ENCODE assay signal across 11 mouse cellular contexts in the genomic region with DNA sequence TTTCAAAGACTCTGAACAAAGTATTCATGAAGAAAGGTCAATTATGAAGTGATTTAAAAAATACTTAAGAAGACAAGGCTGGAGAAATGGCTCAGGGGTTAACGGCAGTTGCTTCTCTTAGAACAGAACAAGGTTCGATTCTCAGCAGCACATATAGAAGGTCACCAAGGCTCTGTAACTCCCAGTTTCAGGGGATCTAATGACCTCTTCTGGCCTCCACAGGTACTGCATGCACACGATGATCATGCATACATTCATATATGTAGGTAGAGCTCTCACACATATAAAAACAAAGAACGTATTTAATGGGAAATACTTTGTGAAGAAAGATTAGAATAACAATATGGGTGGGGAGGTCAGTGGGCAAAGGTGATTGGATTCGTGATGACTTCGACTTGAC. TPM values are rescaled to one million over a fixed set of nuclear protein-coding genes. Genes with fewer than 3 reads are reported as not detected.
DNase-seq lines count a peak whose midpoint lies in the region; ATAC-seq and TF ChIP-seq lines count a peak whose summit lies in the region.
"Had no signal": no experiment of that assay in that cellular context is flagged by ENCODE, and none has a peak within 500 bp of the region (broad histone marks: within the 10 kb centered on the region; RNA-seq: fewer than 3 reads in every experiment).

No protein-coding gene starts in this region.

- peak; percentile 49 for TF ChIP-seq CTCF in heart, postnatal 0 days (IDR thresholded peaks at IDR 0.05; ENCODE audit: low read depth)
- peak; percentile 53 for TF ChIP-seq CTCF in lung, embryonic 14.5 days (IDR thresholded peaks at IDR 0.05; ENCODE audit: low read depth)

- no peak for DNase-seq in heart, postnatal 0 days (ENCODE audit: low spot score)
- DNase-seq in heart, adult 11 months: no peak
- peak; percentile 28 for DNase-seq in ES-E14 (ENCODE audit: low read depth, low spot score)
- DNase-seq in embryo, embryonic 11 days: peak; percentile 42
- peak; percentile 62 for DNase-seq in lung, embryonic 14.5 days
- no peak for DNase-seq in adrenal gland, postnatal 4 days (ENCODE audit: low spot score in 2 of 2)
- DNase-seq: right cerebral cortex, postnatal 4 days had no signal

- no peaks in the 10 kb centered on the region for H3K9me3 ChIP-seq in heart, postnatal 0 days (replicated peaks; ENCODE audit: control insufficient read depth, low read length)
- H3K9me3 ChIP-seq in ES-E14 (ENCODE audit: control insufficient read depth, insufficient read depth, low read depth, low read length): no peaks in the 10 kb centered on the region
- H3K9me3 ChIP-seq in lung, embryonic 14.5 days (ENCODE audit: low read depth, low read length): no peaks in the 10 kb centered on the region
- no peaks in the 10 kb centered on the region for H3K9me3 ChIP-seq in midbrain, embryonic 15.5 days
- H3K9me3 ChIP-seq: embryonic facial prominence, embryonic 13.5 days had no signal

- TF ChIP-seq EP300 in heart, postnatal 0 days (IDR thresholded peaks at IDR 0.05; ENCODE audit: low read depth): no peak

- no peak overlapping the region for H3K4me2 ChIP-seq in heart, postnatal 0 days (ENCODE audit: low read depth, low read length)
- H3K4me2 ChIP-seq in lung, embryonic 14.5 days: no peak overlapping the region
- no peak overlapping the region for H3K4me2 ChIP-seq in midbrain, embryonic 15.5 days
- H3K4me2 ChIP-seq: embryonic facial prominence, embryonic 13.5 days had no signal

- no peak overlapping the region for H3K9ac ChIP-seq in heart, postnatal 0 days (replicated peaks; ENCODE audit: low read depth, low read length)
- H3K9ac ChIP-seq in ES-E14 (ENCODE audit: insufficient read depth, low read depth, low read length, poor library complexity, severe bottlenecking): no peak overlapping the region
- H3K9ac ChIP-seq in lung, embryonic 14.5 days: no peak overlapping the region
- no peak overlapping the region for H3K9ac ChIP-seq in midbrain, embryonic 15.5 days
- H3K9ac ChIP-seq: embryonic facial prominence, embryonic 13.5 days had no signal

- H3K36me3 ChIP-seq in heart, postnatal 0 days (replicated peaks; ENCODE audit: control insufficient read depth, insufficient read depth, low read length): 0 out of 2 replicates have a peak, but pooled peaks cover 11% of the 10 kb centered on the region
- peaks cover 7% of the 10 kb centered on the region for H3K36me3 ChIP-seq in ES-E14 (ENCODE audit: control insufficient read depth, insufficient read depth, low read length, poor library complexity, severe bottlenecking)
- peaks cover 41% of the 10 kb centered on the region for H3K36me3 ChIP-seq in lung, embryonic 14.5 days (ENCODE audit: insufficient read depth)
- H3K36me3 ChIP-seq in midbrain, embryonic 15.5 days (replicated peaks): no peaks in the 10 kb centered on the region; the same call in 1 of the 2 replicates

- H3K4me3 ChIP-seq in heart, postnatal 0 days (ENCODE audit: low read depth, low read length): no peak overlapping the region
- no peak overlapping the region for H3K4me3 ChIP-seq in ES-E14 (ENCODE audit: insufficient read depth in 1 of 2, low read depth in 1 of 2, low read length in 2 of 2, poor library complexity in 1 of 2, severe bottlenecking in 1 of 2)
- no peak overlapping the region for H3K4me3 ChIP-seq in lung, embryonic 14.5 days (ENCODE audit: low read depth, low read length)
- H3K4me3 ChIP-seq in midbrain, embryonic 15.5 days: no peak overlapping the region
- H3K4me3 ChIP-seq: embryonic facial prominence, embryonic 13.5 days had no signal

- peaks cover 13% of the 10 kb centered on the region; the same call in 1 of the 2 replicates for H3K4me1 ChIP-seq in heart, postnatal 0 days (ENCODE audit: control insufficient read depth, insufficient read depth)
- peaks cover 0 to 3% of the 10 kb centered on the region in 2 experiments; a peak in 1 of 4 replicates for H3K4me1 ChIP-seq in ES-E14 (ENCODE audit: control insufficient read depth in 2 of 2, insufficient read depth in 2 of 2, low read length in 2 of 2, poor library complexity in 1 of 2)
- H3K4me1 ChIP-seq in lung, embryonic 14.5 days (ENCODE audit: insufficient read depth): peaks cover 4% of the 10 kb centered on the region; the same call in 1 of the 2 replicates
- H3K4me1 ChIP-seq in midbrain, embryonic 15.5 days: no peaks in the 10 kb centered on the region
- H3K4me1 ChIP-seq: embryonic facial prominence, embryonic 13.5 days had no signal

- no peaks in the 10 kb centered on the region for H3K27me3 ChIP-seq in heart, postnatal 0 days (ENCODE audit: control insufficient read depth, insufficient read depth, low read length)
- no peaks in the 10 kb centered on the region for H3K27me3 ChIP-seq in lung, embryonic 14.5 days (ENCODE audit: insufficient read depth, low read length)
- H3K27me3 ChIP-seq in midbrain, embryonic 15.5 days (replicated peaks): no peaks in the 10 kb centered on the region
- H3K27me3 ChIP-seq: embryonic facial prominence, embryonic 13.5 days had no signal

- no peak for ATAC-seq in heart, postnatal 0 days (ENCODE audit: insufficient read depth, low read depth)
- ATAC-seq in lung, embryonic 14.5 days (ENCODE audit: insufficient read depth): no peak
- no peak for ATAC-seq in midbrain, embryonic 15.5 days (replicated peaks)
- no peak for ATAC-seq in erythroid progenitor cell, adult 5-6 weeks (replicated peaks; ENCODE audit: low FRiP score, poor library complexity, severe bottlenecking)

- 87% methylated on average over 6 of the region's 6 CpGs for WGBS in heart, postnatal 0 days
- WGBS in lung, embryonic 14.5 days: 82% methylated on average over 6 of the region's 6 CpGs
- WGBS in midbrain, embryonic 15.5 days: 93% methylated on average over 6 of the region's 6 CpGs

- H3K27ac ChIP-seq in heart, postnatal 0 days (ENCODE audit: low read depth): no peak overlapping the region
- H3K27ac ChIP-seq in ES-E14 (ENCODE audit: insufficient read depth, low read depth, low read length, poor library complexity, severe bottlenecking): no peak overlapping the region
- no peak overlapping the region for H3K27ac ChIP-seq in lung, embryonic 14.5 days (ENCODE audit: low read depth)
- no peak overlapping the region for H3K27ac ChIP-seq in midbrain, embryonic 15.5 days
- H3K27ac ChIP-seq: embryonic facial prominence, embryonic 13.5 days; macrophage had no signal

- in situ Hi-C loops in ES-E14 (cut with MboI; ENCODE audit: low sequenced_read_pairs in 2 of 2, unreplicated experiment in 2 of 2): no loop called here

TF ChIP-seq in ES-E14, 5 proteins besides CTCF, POLR2A, EP300 and RAD21:
- peak; percentile 24 for TF ChIP-seq ZC3H11A (IDR thresholded peaks at IDR 0.05; ENCODE audit: borderline replicate concordance, low read depth, low read length)
- TF ChIP-seq CHD2 (IDR thresholded peaks at IDR 0.05; ENCODE audit: low read depth, low read length): no peak

RNA-seq across cellular contexts. Expression of a gene that starts 56.5 kb away (rescaled TPM):
- 32.7 and 38.3 TPM in 2 replicates for total RNA-seq in heart, postnatal 0 days (2014; rRNA removed; ENCODE audit: low replicate concordance)
- polyA plus RNA-seq in heart, postnatal 0 days (2015; fragmentation: Nextera tagmentation; extraction: Ambion mirVana): 6.7 and 7.1 TPM in 2 replicates
- 59.2 and 105 TPM in 2 replicates for total RNA-seq in ES-E14 (2012; rRNA removed)
- polyA plus RNA-seq in lung, embryonic 14.5 days (2014; fragmentation: Nextera tagmentation; extraction: Ambion mirVana): 44.9 and 45.5 TPM in 2 replicates
- polyA plus RNA-seq in midbrain, embryonic 15.5 days (2015; fragmentation: Nextera tagmentation; extraction: Ambion mirVana): 14.3 and 15.4 TPM in 2 replicates
- 10 to 100 TPM; 68.0 to 81.8 TPM for total RNA-seq in adrenal gland, postnatal 4 days (2021)
- 0.36 TPM in 1 of 2 replicates, not detected in the other for total RNA-seq in erythroid progenitor cell, adult 5-6 weeks (2015; ENCODE audit: low replicate concordance)
- 0.51 TPM in 1 of 2 replicates, not detected in the other for total RNA-seq in erythroid progenitor cell, adult 5-6 weeks (2017; ENCODE audit: low replicate concordance)

Comparison
In these comparisons a context has a peak if more than half of its experiments do, and no peak if none do; other contexts are left out.
1. DNase-seq: peak in ES-E14 (single experiment), embryo, embryonic 11 days (single experiment) and lung, embryonic 14.5 days (single experiment); none in heart, postnatal 0 days (single experiment), heart, adult 11 months (single experiment) and adrenal gland, postnatal 4 days (0 of 2).
2. RNA of a gene that starts 56.5 kb away (total RNA-seq): 68.0 to 81.8 TPM in adrenal gland, postnatal 4 days, 59.2 to 105 TPM in ES-E14 and 32.7 to 38.3 TPM in heart, postnatal 0 days; 0.36 to 0.51 TPM in erythroid progenitor cell, adult 5-6 weeks; every median in the first group is over 10 times any median in the second.